Mouse (Mus musculus): ENCODE data around the gene Neurl4.
"Not testable (repeated sequence)": the region's sequence is repeated elsewhere in the genome, so short reads cannot be mapped to it uniquely, and the experiment has no call there.

Gene Neurl4

GRCm38 (mm10) chr11:69953267-69953915 lies 52.5 kb downstream of the Neurl4 start:
- DNase-seq (ENCODE audit: low read depth, low spot score) = no peak

GRCm38 (mm10) chr11:69955618-69956017 lies 54.7 kb downstream of the Neurl4 start:
- DNase-seq (ENCODE audit: low read depth, low spot score) = not testable (repeated sequence)

GRCm38 (mm10) chr11:69956218-69956617 lies 55.3 kb downstream of the Neurl4 start:
- DNase-seq (ENCODE audit: low read depth, low spot score) = no peak

GRCm38 (mm10) chr11:69960616-69961015 lies 59.7 kb downstream of the Neurl4 start:
- DNase-seq (ENCODE audit: low read depth, low spot score) = no peak

- no peak for DNase-seq (ENCODE audit: low read depth, low spot score)
These were observed 61.0 kb downstream of the Neurl4 start for GRCm38 (mm10) chr11:69961841-69962240.

Data from c-Kit-negative CD71-positive TER-119-positive erythroid progenitor cells, embryonic 14.5 days (primary cell).